Mouse (Mus musculus): Measurements from ENCODE around the gene Snrpd3.

Gene Snrpd3

GRCm38 (mm10) chr10:75534934-75535333 lies 17.6 kb downstream of the Snrpd3 start:
- no peak for DNase-seq (ENCODE audit: low spot score)

GRCm38 (mm10) chr10:75535423-75535822 lies 18.1 kb downstream of the Snrpd3 start:
- no peak for DNase-seq (ENCODE audit: low spot score)

GRCm38 (mm10) chr10:75536123-75536522 lies 18.8 kb downstream of the Snrpd3 start:
- no peak for DNase-seq (ENCODE audit: low spot score)

GRCm38 (mm10) chr10:75547901-75548300 lies 30.6 kb downstream of the Snrpd3 start:
- no peak for DNase-seq (ENCODE audit: low spot score)

- no peak for DNase-seq (ENCODE audit: low spot score)
Observed at GRCm38 (mm10) chr10:75548486-75548885, 31.1 kb downstream of the Snrpd3 start.

GRCm38 (mm10) chr10:75549886-75550285 lies 32.5 kb downstream of the Snrpd3 start:
- DNase-seq (ENCODE audit: low spot score) = no peak

- DNase-seq (ENCODE audit: low spot score) = no peak
Observed at GRCm38 (mm10) chr10:75551175-75551574, 33.8 kb downstream of the Snrpd3 start.

- DNase-seq (ENCODE audit: low spot score) = no peak
Observed at GRCm38 (mm10) chr10:75552106-75552505, 34.8 kb downstream of the Snrpd3 start.

- DNase-seq (ENCODE audit: low spot score) = no peak
Observed at GRCm38 (mm10) chr10:75552701-75553450, 35.5 kb downstream of the Snrpd3 start.

- DNase-seq (ENCODE audit: low spot score) = no peak
Observed at GRCm38 (mm10) chr10:75554090-75554489, 36.7 kb downstream of the Snrpd3 start.

- no peak for DNase-seq (ENCODE audit: low spot score)
Observed at GRCm38 (mm10) chr10:75555557-75555956, 38.2 kb downstream of the Snrpd3 start.

- no peak for DNase-seq (ENCODE audit: low spot score)
Observed at GRCm38 (mm10) chr10:75556026-75556425, 38.7 kb downstream of the Snrpd3 start.

- no peak for DNase-seq (ENCODE audit: low spot score)
Observed at GRCm38 (mm10) chr10:75558515-75558914, 41.2 kb downstream of the Snrpd3 start.

- DNase-seq (ENCODE audit: low spot score) = peak; percentile 39
Observed at GRCm38 (mm10) chr10:75559041-75559675, 41.8 kb downstream of the Snrpd3 start.

- peak; percentile 59 for DNase-seq (ENCODE audit: low spot score)
Observed at GRCm38 (mm10) chr10:75559676-75560548, 42.6 kb downstream of the Snrpd3 start, which contains the start of gene Lrrc75b. Gene Lrrc75b, minus strand, starts transcription at chr10:75560330.

GRCm38 (mm10) chr10:75560549-75560899 lies 43.2 kb downstream of the Snrpd3 start:
- DNase-seq (ENCODE audit: low spot score) = peak; percentile 42

GRCm38 (mm10) chr10:75561071-75561654 lies 43.8 kb downstream of the Snrpd3 start, which contains the start of gene Ggt1:
Gene Ggt1, plus strand, starts transcription at chr10:75561604.
- DNase-seq (ENCODE audit: low spot score) = no peak

GRCm38 (mm10) chr10:75562596-75562995 lies 45.2 kb downstream of the Snrpd3 start:
- DNase-seq (ENCODE audit: low spot score) = no peak

- DNase-seq (ENCODE audit: low spot score) = no peak
Observed at GRCm38 (mm10) chr10:75564687-75565265, 47.4 kb downstream of the Snrpd3 start.

- no peak for DNase-seq (ENCODE audit: low spot score)
Observed at GRCm38 (mm10) chr10:75565436-75565835, 48.1 kb downstream of the Snrpd3 start.

- DNase-seq (ENCODE audit: low spot score) = no peak
Observed at GRCm38 (mm10) chr10:75565906-75566305, 48.6 kb downstream of the Snrpd3 start.

- no peak for DNase-seq (ENCODE audit: low spot score)
Observed at GRCm38 (mm10) chr10:75566321-75566720, 49.0 kb downstream of the Snrpd3 start.

All from embryo, embryonic 10.5 days (tissue).